Mouse (Mus musculus) retina, postnatal 7 days (tissue): ENCODE results near the gene Fn3k.

Experiments used
- DNase-seq: peaks from one replicate; pipeline ENCODE4 v3.0.0-alpha.2; 2012; ENCODE audit warnings: low read depth, low spot score

Gene Fn3k

DNA sequence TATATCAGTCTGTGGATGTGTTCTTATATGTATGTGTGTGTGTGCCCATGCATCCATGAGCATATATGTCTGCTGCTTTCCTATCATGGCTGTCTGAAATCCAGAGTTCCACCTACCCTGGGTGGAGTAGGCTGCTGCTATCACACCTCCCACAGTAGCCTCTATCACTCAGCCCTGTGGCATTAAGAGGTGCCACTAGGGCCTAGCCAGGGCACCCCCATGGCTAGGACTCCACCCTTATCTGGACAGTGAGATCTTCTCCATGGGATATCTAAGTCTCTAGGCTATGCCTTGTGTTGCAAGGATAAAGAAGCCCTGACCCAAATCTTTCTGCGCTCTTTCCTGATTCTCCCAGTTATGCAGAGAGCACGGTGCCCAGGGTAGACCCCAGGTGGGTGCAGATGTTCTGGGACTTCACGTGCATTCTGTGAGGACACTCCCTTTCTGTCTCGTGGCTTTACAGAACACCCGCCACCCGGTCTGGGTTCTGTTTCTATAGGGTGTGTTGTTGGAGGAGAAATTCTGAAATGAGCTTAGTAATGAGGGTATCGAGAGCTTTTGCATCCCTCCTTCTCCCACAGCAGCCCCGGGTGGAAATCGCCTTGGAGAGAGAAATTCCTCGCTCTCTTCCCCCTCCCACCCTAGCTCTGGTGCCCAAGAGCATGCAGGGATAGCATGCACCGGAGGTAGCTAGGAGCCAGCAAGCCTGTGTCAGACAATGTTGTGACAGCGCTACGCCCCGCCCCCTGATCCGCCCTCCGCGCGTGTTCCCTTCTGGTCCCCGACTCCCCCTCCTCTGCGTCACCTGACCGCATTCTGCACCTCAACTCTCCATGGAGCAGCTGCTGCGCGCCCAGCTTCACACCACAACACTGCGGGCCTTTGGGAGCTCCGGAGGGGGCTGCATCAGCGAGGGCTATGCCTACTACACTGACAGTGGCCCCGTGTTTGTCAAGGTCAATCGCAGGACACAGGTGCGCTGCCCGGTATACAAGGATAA, at the start of gene Fn3k:
Gene Fn3k (plus strand): TSS at position 758 of the 1,000 bp plus-strand sequence.
- peak; percentile 79 for DNase-seq

DNA sequence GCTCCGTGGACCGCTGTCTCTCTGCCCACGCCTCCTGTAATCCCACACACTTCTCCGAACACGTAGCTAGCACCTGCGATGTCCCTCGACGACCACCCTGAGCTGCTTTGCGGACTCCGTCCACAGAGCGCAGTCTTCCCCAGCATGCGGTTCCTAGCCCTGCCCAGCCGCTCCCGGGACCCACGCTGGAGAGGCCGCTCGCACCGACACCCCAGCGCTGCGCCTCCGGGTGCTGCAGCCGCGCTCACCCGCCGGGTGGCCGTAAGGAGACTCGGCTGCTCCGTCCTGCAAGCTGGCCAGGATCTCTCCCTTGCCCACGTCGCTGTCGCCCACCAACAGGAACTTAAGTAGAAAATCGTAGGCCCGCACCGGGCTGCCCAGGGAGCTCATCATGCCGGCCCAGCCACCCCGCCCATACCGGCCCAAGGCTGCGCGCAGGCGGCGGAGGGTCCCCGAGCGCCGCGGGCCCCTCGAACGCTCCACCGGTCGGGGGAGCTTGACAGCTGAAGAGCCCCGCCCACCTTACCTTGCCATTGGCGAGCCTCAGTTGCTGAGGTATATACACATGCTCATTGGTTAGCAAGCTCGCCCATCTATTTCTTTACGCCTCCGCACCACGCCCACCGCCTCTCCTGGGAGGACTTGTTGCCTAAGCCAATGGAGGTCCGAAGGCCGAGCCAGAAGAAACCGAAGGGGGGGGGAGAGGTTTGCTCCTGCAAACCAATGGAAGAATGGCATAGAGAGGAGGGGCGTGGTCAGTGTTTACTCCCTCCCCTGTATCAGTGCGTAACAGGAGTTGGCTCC, 46.8 kb upstream of the Fn3k start, which contains the start of gene Rab40b:
Gene Rab40b (minus strand): TSS at position 502 of the 804 bp plus-strand sequence.
- peak; percentile 84 for DNase-seq

DNA sequence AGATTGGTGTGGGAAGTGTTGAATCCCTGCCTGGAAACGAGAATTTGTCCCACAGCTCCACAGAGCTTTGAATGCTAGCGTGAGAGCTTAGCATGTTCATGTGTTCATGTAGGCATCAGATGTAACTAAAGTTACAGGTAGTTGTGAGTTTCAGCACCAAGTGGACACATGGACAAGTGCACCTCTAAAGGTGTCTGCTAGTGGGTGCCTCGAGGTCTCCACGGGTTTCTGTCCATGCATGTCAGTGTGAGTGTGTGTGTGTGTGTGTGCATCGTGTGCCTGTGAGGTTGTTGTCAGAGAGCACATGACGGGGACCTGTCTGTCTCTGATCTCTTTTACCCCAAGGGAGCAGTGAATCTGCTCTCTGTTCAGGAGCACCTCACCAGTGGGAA, 46.2 kb upstream of the Fn3k start:
- DNase-seq: no peak

DNA sequence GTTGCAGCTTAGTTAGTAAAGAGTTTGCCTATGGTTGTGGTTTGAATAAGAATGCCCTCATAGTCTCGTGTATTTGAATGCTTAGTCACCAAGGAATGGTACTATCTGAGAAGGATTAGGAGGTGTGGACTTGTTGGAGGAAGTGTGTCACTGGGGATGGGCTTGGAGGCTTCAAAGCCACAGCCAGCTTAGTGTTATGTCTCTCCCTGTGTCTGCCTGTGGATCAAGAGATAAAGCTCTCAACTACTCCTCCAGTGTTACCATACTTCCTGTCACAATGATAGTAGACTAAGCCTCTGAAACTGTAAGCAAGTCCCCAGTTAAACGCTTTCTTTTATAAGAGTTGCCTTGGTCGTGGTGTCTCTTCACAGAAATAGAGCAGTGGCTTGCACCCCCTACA, 43.9 kb upstream of the Fn3k start:
- no peak for DNase-seq

DNA sequence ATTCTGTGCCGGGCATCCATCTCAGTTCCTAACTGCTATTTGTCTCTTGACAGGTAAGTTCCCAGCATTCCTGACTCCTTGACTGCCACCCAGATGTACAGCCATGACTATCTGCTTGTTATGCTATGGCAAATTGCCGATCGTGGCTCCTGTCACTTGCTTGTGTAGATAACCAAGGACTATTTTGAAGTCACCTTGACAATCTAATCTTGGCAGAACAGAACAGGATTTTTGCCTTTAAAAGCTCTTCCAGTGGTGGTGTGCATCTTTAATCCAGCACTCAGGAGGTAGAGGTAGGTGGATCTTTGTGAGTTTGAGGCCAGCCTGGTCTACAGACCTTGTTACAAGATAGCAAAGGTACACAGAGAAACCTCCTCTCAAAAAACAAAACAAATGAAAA, 42.3 kb upstream of the Fn3k start:
- no peak for DNase-seq

DNA sequence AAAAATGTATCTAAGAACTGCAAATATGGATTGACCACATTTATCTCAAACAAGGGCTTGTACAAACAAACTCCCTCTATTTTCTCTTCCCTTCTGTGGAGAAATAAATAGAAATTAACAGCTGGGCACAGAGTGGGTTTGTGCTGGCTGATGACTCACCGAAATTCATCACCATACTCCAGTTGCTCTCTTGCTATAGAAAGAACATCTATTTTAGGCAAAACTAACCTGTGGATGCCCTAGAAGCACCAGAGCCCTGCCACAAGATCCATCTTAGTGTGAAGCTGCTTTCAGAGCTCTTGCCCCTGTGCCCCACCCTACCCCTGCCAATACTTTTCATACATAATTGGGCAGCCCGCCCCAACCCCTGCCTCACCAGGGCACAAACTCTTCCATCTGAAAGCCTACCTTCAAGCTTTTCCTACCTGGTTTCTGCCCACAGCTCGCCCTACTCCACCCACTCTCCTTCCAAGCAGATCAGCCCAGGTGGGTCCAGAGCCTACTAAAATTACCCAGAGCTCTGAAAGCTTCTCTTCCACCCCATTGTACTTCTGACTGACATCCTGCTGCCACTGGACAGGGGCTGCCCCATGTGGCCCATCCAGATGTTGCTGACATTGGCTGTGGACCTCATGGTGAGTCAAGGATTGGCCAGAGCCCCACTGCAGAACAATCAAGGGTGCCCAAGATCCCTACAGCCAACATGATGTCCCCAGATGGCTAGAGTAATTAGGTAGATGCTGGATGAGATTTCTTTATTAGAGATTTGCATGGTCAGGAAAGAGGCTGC, 27.2 kb upstream of the Fn3k start:
- no peak for DNase-seq

DNA sequence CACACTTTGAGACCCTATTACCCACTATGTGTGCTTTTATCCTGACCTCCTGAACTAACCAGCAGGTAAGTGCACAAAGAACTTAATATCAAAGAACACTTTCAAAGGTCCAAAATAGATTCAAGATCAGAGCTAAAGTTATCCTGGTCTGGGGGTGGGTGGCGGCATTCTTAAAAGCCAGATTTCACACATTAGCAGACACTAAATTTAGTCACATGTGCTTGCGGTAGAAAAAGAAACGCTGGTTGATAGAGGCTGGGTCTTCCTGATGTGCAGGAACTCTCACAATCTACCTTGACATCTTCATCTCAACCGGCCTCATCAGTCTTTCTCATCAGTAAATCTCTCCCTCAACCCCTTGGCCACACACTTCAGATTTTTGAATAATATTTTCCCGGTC, 20.0 kb upstream of the Fn3k start:
- no peak for DNase-seq

DNA sequence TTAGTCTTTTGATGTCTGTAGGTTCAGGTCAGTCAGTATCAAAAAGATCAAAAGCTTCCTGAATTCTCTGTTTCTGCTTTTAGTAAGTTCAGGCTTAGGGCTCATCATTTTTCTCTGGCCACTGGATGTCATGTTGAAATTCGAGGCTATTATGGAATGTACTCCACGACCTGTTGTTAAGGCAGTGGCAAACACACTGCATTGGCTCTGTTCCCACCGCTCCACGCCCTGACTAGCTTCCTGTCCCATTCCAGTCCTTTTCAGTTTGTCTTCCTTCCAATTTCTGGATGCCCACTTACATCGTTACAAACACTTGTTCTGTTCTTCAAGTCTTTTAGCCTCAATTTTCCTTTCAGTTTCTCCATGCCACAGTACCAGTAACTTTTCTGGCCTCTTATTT, 19.4 kb upstream of the Fn3k start:
- no peak for DNase-seq

DNA sequence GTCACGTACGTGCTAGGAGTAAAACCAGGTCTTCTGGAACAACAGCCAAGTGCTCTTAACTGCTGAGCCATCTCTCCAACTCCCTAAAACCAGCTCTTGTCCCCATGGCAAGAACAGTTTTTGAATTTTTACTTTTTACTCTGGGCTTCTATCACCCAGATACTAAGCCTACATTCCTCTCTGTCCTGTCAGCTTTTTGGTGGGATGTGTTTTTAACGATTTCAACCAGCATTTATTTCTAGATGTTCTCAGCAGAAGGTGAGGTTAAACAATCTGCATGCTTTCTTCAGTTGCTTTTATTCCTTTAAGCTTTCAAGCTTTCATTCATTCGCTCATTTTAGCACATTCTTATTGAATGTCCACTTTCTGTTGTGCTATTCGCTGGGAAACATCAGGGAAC, 16.7 kb upstream of the Fn3k start:
- DNase-seq: no peak

DNA sequence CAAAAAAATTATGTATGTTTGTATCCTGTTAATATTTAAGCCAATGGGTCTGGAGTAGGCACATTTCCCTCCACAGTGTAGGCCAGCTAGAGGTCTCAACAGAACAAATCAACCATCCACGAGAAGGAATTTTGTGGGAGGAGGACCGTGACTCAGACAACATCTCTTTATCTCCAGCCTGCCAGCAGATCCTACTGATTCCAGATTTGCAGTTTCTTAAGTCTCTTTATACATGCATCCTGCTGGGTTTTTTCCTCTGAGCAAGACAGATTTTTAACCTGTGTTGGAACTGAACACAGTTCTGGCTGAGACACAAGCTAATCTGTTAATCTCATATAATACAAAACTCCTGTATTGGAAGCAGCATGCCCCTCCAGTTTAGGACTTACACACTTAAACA, 15.8 kb upstream of the Fn3k start:
- DNase-seq: no peak

DNA sequence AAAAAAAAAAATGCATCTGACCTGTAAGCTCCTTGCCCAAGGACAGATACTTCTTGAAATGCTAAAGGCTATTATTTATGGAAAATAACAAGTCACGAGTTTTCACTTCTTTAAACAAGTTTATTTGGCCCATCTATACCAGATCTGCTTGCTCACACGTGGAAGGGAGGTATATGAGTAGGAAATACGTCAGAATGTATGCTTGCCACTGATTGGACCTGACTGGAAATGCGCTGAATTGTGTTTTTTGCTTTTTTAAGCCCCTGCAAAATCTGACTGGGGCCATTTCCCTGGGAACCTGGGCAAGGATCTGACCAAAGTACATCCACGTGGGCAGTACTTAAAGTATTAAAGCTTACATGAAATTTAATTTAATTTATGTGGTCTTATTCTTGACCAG, 14.3 kb upstream of the Fn3k start:
- no peak for DNase-seq

DNA sequence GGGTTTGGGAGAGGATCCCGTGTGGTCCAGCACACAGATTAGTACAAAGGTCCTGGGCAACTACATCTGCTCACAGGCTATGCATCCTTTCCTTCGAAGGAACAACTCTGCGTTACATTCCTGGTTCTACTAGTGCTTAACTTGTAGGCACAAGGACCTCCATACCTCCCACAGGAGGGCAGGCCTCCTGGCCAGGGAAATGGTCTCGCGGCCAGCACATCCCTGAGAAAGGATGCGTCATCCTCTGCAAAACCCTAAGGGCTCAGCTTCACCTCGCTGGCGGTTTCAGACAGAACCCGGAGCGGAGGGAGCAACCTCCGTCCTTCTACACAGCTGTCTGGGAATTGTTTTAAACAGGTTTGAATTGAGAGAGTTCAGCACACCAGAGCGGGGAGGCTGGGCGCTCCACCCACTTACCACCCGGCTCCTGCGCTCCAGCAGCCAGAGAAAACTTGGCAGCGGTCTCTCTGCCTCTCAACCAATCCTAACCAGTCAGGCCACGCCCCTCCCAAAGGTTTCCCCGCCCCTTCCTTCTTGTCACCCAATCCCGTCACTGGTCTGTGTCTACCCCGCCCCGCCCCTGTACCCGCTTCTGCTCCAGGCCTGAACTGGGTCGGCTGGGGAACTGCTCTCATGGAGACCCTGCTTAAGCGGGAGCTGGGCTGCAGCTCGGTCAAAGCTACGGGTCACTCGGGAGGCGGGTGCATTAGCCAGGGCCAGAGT, 13.7 kb upstream of the Fn3k start, which contains the start of gene Fn3krp:
Gene Fn3krp (plus strand): TSS at position 572 of the 723 bp plus-strand sequence.
- peak; percentile 97 for DNase-seq

DNA sequence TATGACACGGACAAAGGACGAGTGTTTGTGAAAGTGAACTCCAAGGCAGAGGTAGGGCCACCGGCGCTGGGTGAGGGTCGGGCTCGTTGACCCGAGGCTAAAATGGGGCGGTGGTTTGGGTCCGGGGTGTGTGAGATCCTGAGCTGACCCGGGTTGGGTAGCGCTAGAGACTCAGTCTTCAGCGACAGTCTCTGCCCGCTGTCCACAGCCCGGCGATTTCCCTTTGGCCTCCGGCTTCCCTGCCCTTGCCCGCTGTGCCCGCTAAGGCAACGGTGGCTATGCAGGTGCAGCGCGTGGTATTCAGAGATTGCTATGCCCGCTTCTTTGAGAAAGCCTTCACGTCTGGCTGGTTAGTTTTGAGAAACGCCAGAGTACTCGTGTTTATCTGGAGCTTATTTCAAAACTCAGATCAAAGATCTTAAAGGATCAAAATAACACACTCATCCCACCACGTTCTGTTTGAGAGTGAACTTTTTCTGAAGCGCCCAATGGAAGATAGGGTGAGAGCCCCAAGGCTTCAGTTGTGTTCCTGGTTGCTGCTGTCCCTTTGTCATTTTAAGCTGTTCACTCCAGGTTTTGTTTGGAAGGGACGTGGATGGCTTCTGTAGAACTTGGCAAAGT, 13.1 kb upstream of the Fn3k start:
- no peak for DNase-seq

DNA sequence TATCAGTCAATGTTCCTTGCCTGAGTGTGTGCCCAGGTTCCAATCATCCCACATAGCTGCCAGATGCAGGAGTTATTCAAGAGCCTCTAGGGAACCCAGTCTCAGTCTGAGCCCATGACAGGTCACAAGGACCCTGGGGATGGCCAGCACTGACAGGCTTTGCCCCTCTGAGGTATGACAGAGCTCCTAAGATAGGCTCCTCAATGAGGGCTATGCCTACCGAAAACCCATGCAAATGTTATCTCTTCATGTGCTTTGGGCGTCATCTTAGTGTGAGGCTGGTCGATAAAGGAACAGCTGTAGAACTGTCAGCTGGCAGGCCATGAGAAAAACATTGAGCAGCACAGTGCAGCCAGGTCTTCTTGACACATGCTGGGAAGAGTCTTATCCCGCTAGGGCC, 1.3 kb upstream of the Fn3k start:
- no peak for DNase-seq

DNA sequence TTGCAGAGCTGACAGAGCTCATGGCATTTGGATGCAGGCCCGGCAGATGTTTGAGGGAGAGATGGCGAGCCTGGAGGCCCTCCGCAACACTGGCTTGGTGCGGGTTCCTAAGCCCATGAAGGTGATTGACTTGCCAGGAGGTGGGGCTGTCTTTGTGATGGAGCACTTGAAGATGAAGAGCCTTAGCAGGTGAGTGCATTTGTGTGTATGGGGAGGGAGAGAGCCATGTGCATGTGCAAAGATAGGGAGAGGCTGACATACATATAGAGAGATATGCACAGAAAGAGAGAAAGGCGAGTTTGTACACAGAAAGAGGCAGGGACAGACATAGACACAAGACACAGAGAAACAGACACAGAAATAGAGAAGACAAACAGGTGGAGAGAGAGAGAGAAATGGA, 2.5 kb downstream of the Fn3k start:
- DNase-seq: no peak

DNA sequence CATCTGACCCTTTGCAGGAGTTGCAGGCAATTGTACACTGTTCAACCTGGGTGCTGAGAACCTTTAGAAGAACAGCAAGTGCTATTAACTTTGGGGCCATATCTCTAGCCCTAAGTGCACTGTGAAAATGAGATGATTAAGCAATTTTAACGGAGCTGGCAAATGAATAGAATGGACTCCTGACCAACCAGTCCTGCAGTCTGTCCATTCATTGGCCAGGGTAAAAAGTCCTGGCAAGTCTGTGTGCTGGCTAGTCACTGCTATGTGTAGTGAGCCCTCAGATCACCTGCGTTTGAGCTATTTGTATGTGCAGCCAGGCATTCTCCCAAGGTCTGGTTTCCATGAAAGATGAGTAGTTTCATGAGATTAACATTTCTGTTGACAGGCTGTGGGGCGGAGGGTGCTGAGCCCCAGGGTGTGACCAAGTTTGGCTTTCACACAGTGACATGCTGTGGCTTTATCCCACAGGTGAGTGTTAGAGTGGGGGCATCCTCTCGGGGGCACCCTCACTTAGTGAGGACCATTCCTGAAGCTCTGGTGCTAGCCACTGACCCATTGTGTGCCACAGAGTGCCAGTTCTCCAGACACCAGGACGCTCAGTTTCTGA, 5.1 kb downstream of the Fn3k start:
- no peak for DNase-seq

DNA sequence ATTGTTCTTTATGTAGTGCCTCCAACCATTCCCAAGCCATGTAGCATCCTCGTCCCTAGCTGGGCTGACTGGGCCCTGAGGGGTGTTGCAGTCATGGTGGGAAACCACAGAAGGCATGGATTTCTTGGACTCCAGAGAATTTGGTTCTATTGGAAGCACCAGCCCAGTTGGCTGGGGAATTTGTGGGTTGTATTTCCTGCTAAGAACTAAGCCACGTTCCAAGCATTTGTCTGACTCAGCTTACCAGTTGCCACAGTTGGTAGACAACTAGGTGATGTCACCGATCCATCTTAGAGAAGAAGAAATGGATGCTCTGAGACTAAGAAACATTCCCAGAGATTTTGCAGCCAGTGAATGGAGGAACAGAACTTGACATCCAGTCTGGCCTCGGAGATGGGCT, 6.9 kb downstream of the Fn3k start:
- DNase-seq: no peak

DNA sequence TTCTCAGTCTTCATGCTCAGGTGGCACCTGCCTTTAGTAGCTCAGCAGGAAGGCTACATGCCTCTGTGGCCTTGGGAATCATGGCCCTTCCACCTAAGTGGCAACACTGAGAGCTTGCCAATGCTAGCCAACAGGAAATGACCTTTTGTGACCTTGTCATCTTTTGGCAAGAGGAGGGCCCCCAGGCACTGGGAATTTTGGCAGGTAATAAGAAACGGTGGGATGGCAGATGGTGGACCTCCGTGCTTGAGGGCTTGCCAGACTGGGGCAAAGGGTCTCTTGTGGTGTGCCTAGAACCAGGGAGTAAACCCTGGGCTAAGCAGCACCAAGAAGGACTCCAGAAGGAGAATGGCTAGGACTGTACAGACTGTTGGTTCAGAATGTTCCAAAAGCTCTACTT, 7.4 kb downstream of the Fn3k start:
- no peak for DNase-seq

DNA sequence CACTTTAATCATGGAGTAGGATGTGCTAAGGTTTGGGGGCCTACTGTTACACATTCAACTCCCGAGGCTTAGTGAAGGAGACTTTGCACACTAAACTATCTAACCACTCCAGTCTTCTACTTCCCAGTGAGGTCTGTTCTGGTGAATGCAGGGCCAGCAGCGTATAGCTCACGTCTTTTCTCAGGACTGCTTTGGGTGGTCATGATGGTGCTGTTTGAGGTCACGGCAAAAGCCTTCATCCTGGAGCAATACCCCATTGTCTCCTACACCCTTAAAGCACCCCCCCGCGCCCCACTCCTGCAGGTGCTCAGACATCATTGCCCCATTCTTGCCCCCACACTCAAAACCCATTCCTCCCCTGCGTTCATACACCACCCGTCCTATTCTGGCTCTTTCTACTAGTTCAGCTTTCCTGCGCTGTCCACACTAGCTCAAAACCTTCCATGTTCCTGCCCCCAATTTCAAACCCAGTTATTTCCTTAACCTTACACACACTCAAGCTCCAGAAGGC, 16.6 kb downstream of the Fn3k start:
- no peak for DNase-seq
